Comparison of ENCODE assay signal across 15 mouse cellular contexts in the genomic region with DNA sequence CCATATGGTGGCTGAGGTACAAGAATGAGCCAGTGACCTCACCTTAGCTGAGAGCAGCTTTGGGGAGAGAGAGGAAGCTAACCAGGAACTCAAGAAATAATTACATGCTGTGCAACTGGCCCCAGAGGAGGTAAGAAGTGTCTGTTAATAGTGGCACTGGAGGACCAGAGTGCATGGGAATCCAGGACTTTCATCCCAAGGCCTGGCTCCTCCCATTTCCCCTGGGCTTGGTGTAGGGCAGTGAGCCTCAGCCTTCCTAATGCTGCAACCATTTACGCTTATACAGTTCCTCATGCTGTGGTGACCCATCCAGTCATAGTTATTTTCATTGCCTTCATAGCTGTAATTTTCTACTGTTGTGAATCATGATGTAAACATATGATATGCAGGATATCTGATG.
"Had no signal": no experiment of that assay in that cellular context is flagged by ENCODE, and none has a peak within 500 bp of the region (broad histone marks: within the 10 kb centered on the region; RNA-seq: fewer than 3 reads in every experiment).

No protein-coding gene starts in this region.

- H3K27ac ChIP-seq: liver, embryonic 14.5 days; midbrain, embryonic 12.5 days; neural tube, embryonic 12.5 days; stomach, embryonic 15.5 days; stomach, postnatal 0 days had no signal

- DNase-seq: lung, adult 18-20 months; lung, embryonic 14.5 days; lung, postnatal 10 days; lung, postnatal 4 days; midbrain, embryonic 14.5 days; right cerebral cortex, postnatal 14 days; thymus, postnatal 14 days; thymus, postnatal 36 days had no signal

- H3K9me3 ChIP-seq: midbrain, embryonic 12.5 days; neural tube, embryonic 12.5 days; stomach, embryonic 15.5 days had no signal

- H3K4me2 ChIP-seq: lung, embryonic 14.5 days; midbrain, embryonic 12.5 days; neural tube, embryonic 12.5 days; stomach, embryonic 15.5 days had no signal

- H3K4me1 ChIP-seq: megakaryocyte, embryonic 14.5 days; midbrain, embryonic 12.5 days; neural tube, embryonic 12.5 days; stomach, embryonic 15.5 days had no signal

- H3K36me3 ChIP-seq: midbrain, embryonic 12.5 days; neural tube, embryonic 12.5 days; stomach, embryonic 15.5 days had no signal

- H3K9ac ChIP-seq: liver, embryonic 14.5 days; lung, embryonic 14.5 days; midbrain, embryonic 12.5 days; neural tube, embryonic 12.5 days; stomach, embryonic 15.5 days had no signal

- ATAC-seq: midbrain, embryonic 16.5 days had no signal

- H3K4me3 ChIP-seq: megakaryocyte, embryonic 14.5 days; midbrain, embryonic 12.5 days; neural tube, embryonic 12.5 days; stomach, embryonic 15.5 days had no signal

- H3K27me3 ChIP-seq: midbrain, embryonic 12.5 days; neural tube, embryonic 12.5 days; stomach, embryonic 15.5 days had no signal
